Mouse (Mus musculus) gastrocnemius, adult 2 months (tissue): Measurements from ENCODE around the gene Gm12184. TPM values are rescaled to one million over a fixed set of nuclear protein-coding genes. Genes with fewer than 3 reads are reported as not detected.
"Not testable (repeated sequence)": the region's sequence is repeated elsewhere in the genome, so short reads cannot be mapped to it uniquely, and the experiment has no call there.

Source experiments
- DNase-seq: peaks from one replicate; pipeline ENCODE4 v3.0.0; 2022
- H3K27ac ChIP-seq: fragments of 200-600 bp; 2 replicates; pipeline ENCODE4 v1.8.1; 2022; ENCODE audit warnings: mild to moderate bottlenecking
- H3K4me3 ChIP-seq: fragments of 200-600 bp; 2 replicates; pipeline ENCODE4 v1.8.1; 2022; ENCODE audit warnings: mild to moderate bottlenecking, moderate library complexity
- CTCF ChIP-seq: fragments of 200-600 bp; IDR thresholded peaks from 2 replicates; pipeline ENCODE4 v1.8.1; 2022; ENCODE audit warnings: antibody characterized with exemption, mild to moderate bottlenecking, moderate library complexity
- intact Hi-C: fragments of 180-260 bp; cut with DNase I; formaldehyde crosslinking; loops from one replicate; pipeline ENCODE4 v1.15.1; 2025
- total RNA-seq, 2 experiments: library from RNA; stranded (reverse); gene quantifications; 2 replicates each; pipeline ENCODE4 v1.2.3; 2021

Gm12184 gene
- total RNA-seq, 2 experiments from 2014 or later = 1.5 to 2.2 TPM

DNA sequence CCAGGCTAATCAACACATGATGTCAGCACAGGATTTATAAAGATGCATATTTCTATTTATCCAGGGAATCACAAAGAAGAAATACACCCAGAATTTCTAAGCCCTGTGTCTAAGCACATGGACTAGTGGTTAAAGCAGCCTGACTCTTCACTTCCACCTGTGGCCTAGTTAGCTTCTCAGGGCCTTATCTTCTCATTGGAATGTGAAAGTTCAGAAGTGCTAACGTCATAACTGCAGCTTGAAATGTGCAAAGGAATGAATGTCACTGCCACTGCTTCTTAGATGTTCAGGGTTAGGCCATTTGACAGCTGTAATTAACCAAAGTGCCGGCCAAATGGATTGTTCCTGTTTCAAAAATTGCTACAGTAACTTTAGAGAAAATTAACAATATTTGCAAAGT is 3.8 kb upstream of the Gm12184 start:
- no peak for TF ChIP-seq CTCF
- Histone ChIP-seq H3K27ac (no peak overlapping the region), H3K4me3 (no peak overlapping the region)
- intact Hi-C loops = no loop called here
- no peak for DNase-seq

DNA sequence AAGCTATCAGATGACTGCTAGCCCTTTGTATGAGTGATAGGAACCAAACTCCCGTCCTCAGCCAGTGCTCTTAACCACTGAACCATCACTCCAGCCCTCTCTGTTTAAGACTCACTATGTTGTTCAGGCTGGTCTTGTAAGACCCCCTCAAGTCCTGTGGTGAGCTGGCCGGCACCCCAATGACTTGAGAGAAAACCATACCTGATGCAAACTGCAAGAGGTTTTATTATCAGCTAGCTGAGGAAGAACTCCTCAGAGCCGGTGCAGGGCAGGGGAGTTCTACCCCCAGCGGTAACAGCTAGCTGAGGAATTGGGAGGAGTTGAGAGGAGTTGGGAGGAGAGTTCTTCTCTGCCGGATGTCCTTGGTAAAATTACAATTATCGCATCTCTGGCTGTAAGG is 1.5 kb upstream of the Gm12184 start:
- H3K27ac ChIP-seq = no peak overlapping the region
- no peak overlapping the region for H3K4me3 ChIP-seq
- intact Hi-C loops = no loop called here
- TF ChIP-seq CTCF = no peak
- DNase-seq = no peak

DNA sequence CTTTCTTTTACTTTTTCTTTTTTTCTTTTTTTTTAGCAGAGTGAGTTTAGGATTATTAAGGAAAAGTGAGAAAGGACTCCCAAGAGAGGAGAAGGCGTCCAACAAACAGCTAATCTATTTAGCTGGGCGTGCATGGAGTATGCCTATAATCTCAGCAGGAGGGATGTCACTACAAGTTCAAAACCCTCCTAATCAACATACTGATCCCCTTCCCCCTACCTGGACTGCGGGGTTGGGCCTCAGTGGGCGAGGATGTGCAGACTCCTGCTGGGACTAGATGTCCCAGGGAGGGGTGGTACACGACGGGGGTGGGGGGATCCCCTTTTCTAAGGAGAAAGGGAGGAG is 269 bp upstream of the Gm12184 start:
- Histone ChIP-seq H3K27ac (peak overlapping the region; percentile 77), H3K4me3 (peak overlapping the region; percentile 70)
- no peak for DNase-seq
- no peak for TF ChIP-seq CTCF
- intact Hi-C loops = no loop called here

DNA sequence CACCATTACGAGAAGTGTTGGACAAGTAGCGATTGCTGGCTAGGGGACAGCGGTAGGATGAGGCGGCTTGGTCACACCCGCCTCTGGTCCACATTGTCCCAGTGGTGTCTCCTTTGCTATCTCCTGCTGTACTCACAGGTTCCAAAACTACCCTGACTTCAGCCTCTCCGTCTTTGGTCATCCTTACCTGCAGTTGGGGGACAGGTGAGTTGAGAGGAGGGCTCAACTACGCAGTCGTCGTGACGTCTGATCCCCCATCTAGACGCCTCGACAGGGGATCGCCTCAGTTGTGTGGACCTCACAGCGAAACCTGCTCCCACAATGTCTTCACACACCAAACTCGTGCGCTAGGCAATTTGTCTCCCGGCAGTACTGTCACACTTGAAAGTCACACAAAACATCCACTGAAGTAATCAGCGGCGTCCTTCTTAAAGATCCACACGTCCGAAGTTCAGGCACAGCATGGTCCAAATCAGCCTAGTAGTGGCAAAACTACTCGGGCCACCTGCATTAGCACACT is 2.1 kb downstream of the Gm12184 start:
- intact Hi-C loops = no loop called here
- no peak for DNase-seq
- TF ChIP-seq CTCF = no peak
- Histone ChIP-seq H3K27ac (no peak overlapping the region), H3K4me3 (peak overlapping the region; percentile 73)

DNA sequence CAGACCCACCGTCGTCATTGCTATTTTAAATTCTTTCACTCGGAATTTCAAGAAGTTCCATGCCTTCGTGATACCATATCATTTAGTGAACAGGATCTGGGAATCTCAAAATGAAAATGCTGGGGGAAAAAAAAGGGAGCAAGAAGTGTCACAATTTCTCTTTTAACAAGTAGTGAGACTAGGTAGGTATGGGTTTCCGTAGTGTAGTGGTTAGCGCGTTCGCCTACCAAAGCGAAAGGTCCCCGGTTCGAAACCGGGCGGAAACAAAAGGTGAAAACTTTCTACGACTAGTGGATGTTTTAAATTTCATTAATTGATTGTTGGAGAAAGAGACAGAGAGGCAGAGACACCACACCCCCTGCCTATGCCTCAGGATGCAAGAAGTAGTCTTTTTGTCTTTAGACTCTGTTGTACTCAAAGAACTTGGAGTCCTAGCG is 2.9 kb downstream of the Gm12184 start:
- TF ChIP-seq CTCF = no peak
- Histone ChIP-seq H3K27ac (peak overlapping the region; percentile 38; the same call in 1 of the 2 replicates), H3K4me3 (peak overlapping the region; percentile 73)
- peak; percentile 58 for DNase-seq
- intact Hi-C loops = no loop called here

DNA sequence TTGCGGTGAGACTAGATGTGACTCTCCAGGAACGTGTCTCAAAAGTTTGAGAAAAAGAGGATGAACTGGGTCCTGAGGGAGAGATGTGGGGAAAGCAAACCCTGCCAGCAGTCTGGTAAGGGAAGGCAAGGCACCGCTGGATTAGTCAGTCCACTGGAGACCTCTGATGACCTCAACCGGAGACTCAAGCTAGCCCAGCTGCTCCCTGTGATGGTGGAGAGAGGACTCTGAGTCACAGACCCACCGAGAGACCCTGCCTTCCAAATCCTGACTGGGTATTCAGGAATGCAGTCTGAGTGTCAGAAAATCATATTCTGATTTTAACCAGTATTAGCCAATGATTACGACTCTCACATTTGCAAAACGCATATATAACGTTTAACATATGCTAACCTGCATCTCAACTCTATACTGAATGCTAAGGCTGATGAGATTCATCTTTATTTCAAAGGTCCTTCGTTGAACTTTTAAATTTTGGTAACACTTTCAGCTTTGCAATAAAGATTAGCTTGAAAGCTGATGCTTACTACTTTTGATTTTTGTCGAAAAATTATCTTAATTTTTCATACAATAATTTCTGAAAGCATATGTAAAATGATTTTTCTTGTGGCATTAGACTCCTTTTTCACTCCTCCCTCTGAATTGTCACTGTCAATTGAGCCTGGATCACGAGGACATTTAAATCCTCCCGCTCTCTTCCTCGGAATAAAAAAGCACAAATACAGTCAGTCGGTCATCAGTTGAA is 3.5 kb downstream of the Gm12184 start:
- H3K4me3 ChIP-seq = peak overlapping the region; percentile 73
- peak overlapping the region; percentile 38; the same call in 1 of the 2 replicates for H3K27ac ChIP-seq
- TF ChIP-seq CTCF = no peak
- DNase-seq = no peak
- intact Hi-C loops = no loop called here

DNA sequence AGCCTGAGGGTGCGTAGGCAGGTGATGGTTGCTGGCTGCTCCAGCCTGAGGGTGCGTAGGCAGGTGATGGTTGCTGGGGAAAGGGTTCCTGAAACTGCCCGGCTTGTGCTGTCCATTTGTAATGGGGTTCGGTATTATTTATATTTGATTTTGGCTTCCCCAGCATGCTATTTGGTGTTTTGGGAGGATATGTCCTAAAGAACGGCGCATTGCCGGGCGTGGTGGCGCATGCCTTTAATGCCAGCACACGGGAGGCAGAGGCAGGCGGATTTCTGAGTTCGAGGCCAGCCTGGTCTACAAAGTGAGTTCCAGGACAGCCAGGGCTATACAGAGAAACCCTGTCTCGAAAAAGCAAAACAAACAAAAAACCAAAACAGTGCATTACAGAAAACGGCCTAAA is 5.2 kb downstream of the Gm12184 start:
- H3K4me3 ChIP-seq, intact Hi-C loops, DNase-seq, H3K27ac ChIP-seq: not testable (repeated sequence)

DNA sequence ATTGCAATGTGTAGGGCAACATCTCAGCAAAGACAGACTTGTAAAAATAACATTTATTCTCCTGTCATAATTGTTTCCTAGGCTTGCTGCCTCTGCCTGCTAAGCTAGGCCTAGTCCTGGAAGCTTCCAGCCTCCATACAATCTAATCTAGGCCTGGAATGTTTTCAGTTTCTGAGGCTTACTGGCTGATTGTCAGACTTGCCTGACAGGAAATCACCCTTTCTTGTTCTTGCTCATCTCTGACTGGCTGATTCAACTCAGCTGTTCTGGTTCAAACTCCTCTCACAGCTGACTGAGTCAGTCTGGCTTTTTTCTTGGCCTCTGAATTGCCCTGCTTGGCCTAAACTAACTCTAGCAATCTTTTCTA is 6.2 kb downstream of the Gm12184 start:
- intact Hi-C loops = no loop called here
- no peak for DNase-seq
- H3K27ac ChIP-seq = peak overlapping the region; percentile 25; the same call in 1 of the 2 replicates
- no peak for TF ChIP-seq CTCF
- H3K4me3 ChIP-seq = no peak overlapping the region

DNA sequence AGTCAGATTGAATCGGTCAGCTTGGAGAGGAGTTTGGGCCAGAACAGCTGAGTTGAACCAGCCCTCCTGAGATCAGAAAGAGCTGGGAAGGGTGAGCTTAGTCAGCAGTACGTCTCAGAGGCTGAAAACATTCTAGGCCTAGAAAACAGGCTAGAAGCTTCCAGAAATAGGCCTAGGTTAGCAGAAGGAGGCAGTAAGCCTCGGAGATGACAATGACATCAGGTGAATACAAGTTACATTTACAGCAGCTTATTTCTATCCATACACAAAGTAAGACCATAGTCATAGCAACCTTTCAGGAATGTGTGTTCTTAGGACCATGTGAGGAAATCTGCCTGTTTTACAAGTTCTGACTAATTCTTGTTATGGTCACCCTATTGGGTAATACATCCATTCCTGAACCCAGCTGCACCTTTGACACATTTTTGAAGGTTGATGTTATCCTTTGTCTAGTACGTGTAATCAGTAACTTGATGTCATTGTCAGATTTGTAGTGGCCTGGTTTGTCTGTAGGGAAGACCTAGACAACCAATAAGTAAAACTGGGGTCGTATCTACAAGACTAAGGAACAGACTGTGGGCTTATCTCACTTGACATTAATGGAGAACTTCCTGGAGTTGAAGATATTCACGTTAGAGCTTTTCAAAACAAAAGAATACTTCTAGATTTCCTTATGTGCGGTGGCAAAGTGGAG is 6.7 kb downstream of the Gm12184 start:
- Histone ChIP-seq H3K4me3 (no peak overlapping the region), H3K27ac (peak overlapping the region; percentile 25; the same call in 1 of the 2 replicates)
- no peak for TF ChIP-seq CTCF
- intact Hi-C loops = loop anchor here (2.0 to 10.0 kb wide), 2 partner anchors 13 to 385 kb away; partner anchors contain the start of gene Zfp62
- no peak for DNase-seq

DNA sequence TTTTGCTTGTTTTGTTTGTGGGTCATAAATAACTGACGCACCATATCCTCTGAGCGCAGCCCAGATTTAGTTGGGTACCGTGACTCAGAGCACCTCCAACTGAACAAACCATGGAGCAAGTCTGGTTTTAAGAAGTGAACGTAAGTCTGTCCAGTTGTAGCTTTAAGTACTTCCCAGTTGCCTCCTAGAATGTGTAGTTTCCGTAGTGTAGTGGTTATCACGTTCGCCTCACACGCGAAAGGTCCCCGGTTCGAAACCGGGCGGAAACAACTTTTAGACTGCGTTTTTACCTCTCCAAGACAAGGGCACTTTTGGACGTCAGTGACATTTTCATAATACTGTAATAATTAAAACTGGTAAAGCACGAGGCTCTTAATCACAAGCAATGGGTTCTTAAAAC is 8.1 kb downstream of the Gm12184 start:
- H3K27ac ChIP-seq = peak overlapping the region; percentile 99
- H3K4me3 ChIP-seq = peak overlapping the region; percentile 91
- no peak for TF ChIP-seq CTCF
- intact Hi-C loops = loop anchor here (1.0 to 10.0 kb wide), 3 partner anchors 14 to 386 kb away; partner anchors contain the start of gene Zfp62
- DNase-seq = peak; percentile 79

DNA sequence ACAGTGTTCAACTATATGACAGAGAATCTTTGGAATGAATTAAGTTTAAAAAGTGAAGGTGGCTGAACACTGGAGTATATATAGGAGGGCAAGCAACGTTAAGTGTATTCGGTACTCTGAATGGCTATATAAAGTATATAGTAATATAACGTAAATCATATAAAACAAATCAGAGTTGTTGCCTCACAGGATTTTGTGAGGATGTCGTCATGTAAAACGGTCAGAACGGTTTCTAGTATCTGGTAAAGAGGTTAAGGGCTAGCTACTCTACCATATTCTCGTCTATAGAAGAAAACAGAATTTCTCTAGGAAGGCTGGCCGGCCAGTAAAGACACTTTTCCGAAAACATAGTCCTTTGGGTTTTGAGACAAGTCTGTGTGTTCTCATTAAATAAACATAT is 8.7 kb downstream of the Gm12184 start:
- intact Hi-C loops = loop anchor here (1.0 to 10.0 kb wide), 4 partner anchors 15 to 387 kb away; partner anchors contain the start of gene Zfp62
- Histone ChIP-seq H3K4me3 (peak overlapping the region; percentile 91), H3K27ac (peak overlapping the region; percentile 99)
- DNase-seq = no peak
- TF ChIP-seq CTCF = no peak

DNA sequence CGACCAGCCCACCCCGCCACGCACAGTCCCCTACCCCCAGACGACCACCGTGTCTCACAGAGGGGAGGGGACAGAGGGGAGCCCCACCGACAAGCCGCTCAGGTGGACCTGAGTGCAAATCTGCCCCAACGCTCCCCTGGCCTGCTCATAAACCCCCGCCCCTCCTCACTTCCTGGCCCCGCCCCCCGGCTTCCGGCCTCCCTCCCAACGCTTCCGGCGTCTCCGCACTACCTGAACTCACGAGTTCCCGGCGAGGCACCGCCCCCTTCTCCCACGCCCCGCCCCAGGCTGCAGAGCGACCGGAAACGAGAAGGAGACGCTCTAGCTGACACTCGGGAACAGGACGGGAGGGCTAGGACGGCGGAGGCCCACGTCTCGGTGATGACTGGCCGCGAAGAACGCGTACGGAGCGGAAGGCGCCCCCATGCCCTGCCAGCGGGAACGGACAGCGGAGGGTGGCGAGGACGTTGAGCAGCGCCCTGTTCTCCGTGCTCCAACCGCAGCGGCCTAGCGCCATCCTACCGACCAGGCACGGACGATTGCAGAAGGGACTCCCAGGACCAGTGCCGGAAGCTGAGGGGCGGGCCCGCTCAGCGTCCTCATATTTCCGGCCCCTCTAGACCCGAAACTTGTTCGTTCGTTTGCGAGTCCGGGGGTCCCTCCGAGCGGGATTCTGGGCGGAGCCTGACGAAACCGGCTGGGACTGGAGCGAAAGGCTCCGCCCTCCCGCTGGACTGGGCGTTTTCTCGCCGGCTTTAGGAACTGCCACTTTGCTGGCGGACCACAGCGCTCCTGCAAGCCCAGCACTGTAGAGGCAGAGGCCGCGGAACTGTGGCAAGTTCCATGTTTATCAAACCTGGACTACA is 9.4 kb downstream of the Gm12184 start, which contains the start of gene Trim41:
Trim41 (minus strand) TSS at position 554 of the 866 bp plus-strand sequence.
- TF ChIP-seq CTCF = no peak
- intact Hi-C loops = loop anchor here (1.0 to 10.0 kb wide), 3 partner anchors 16 to 388 kb away; partner anchors contain the start of gene Zfp62
- H3K4me3 ChIP-seq = peak within 1 kb of the TSS; percentile 91

More for the DNA sequence above, 9.4 kb downstream of the Gm12184 start, which contains the start of gene Trim41:
- peak within 1 kb of the TSS; percentile 99 for H3K27ac ChIP-seq
- peak; percentile 100 for DNase-seq
